Mouse (Mus musculus) sigmoid colon, adult 10 weeks (tissue): ENCODE measurements around the gene Olfr1105. TPM values are rescaled to one million over a fixed set of nuclear protein-coding genes. Genes with fewer than 3 reads are reported as not detected.

Source experiments
- polyA plus RNA-seq: library from polyadenylated mRNA; stranded (reverse); fragments of 350-450 nt; fragmentation: Illumina TruSeq; extraction: RNeasy Lipid Tissue Mini Kit (QIAGEN cat#74804); gene quantifications from one replicate; pipeline ENCODE4 v1.2.3, GENCODE M21; 2014; ENCODE audit warnings: low read depth, low replicate concordance

Gene Olfr1105
- not detected for polyA plus RNA-seq

DNA sequence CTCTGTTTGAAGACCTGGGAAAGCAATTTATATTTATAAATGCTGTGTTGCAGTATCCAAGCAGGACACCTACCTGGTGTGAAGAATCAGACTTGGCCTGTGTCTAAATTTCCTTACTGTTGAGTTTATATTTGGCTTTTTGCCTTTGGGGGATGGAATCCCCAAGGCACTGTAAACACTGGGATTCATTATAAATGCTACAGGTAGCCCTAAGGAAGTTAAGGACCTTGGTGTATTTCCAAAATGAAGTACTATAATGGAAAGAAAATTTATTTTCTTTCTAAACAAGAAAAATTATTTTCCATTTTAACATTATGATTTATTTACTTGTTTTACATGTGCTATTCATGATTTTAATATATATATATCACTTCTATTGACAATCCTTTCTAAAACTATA lies at the start of gene Olfr1105:
Gene Olfr1105 (minus strand): TSS at position 101 of the 400 bp plus-strand sequence.

DNA sequence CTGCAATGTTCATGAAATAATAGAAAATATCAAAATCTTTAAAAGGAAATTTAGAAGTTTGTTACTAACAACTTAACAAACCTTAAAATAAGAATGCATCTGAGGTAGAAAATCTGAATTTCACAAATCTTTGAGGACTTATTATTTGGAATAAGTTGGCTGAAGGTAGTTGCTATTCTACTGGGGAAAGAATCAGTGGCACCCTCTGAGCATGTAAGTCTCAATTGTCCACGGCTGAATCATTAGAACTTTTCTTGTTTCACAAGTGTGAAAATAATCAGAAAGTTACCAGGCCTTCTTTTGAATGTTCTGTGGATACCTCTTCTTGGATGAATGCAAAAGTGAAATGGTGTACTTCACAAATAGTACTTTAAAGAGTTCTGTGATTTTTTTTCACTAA lies 39.4 kb upstream of the Olfr1105 start, which contains the start of gene Olfr1107:
Gene Olfr1107 (minus strand): TSS at position 101 of the 400 bp plus-strand sequence.

DNA sequence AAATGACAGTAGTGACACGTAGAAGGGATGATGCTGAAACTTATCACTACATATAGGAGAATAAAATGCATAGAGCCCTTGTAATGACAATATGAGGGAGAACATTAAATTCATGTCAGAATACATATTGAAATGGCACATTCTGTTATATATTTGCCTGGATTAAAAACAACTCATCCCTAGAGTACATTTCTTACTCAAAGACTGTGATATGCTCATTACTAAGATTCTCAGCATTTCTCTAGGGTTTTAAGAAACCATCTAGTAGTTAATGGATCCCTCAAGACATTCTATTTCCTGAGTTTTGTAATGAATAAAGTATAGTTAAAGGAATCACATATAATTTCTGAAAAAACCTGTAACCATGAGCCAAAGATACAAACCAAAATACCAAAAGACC lies 15.8 kb upstream of the Olfr1105 start, which contains the start of gene Olfr1106:
Gene Olfr1106 (minus strand): TSS at position 101 of the 400 bp plus-strand sequence.

DNA sequence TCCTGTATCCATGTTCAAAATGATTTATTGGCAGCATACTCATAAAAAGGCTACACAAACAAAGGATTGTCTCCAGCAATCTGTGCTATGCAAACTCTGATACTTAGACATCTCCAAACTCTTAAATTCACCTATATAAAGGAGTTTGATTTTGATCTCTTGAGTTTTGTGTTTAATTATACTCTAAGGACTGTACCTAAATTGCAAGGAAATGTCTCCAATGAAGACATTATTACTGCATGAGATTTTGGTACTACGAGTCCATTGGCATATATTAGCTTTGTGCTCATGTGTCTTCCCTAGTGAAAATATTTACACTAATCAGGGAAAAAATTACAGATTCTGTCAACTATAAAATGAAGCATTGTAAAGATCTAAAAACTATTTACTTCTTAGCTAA lies 9.4 kb downstream of the Olfr1105 start, which contains the start of gene Olfr1104:
Gene Olfr1104 (minus strand): TSS at position 101 of the 400 bp plus-strand sequence.

DNA sequence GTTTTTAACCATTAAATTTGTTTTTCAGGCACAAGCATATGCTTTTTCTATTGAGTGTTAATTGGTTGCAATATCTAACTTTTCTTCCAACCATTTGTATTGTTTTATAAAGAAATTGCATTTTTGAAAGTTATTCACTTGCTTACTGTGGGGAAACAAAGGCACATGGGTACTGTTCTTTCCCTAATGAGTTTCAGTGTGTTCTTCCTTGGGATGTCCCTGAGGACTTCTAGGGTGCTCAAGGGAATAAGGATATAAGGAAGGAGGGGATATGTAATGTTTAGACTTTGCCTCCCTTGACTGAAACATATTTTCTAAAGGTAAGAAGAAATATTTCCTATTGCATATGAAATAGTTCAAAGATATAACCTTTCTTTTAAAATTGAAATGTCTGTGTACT lies 38.2 kb downstream of the Olfr1105 start, which contains the start of gene Olfr1102:
Gene Olfr1102 (plus strand): TSS at position 301 of the 400 bp plus-strand sequence.

DNA sequence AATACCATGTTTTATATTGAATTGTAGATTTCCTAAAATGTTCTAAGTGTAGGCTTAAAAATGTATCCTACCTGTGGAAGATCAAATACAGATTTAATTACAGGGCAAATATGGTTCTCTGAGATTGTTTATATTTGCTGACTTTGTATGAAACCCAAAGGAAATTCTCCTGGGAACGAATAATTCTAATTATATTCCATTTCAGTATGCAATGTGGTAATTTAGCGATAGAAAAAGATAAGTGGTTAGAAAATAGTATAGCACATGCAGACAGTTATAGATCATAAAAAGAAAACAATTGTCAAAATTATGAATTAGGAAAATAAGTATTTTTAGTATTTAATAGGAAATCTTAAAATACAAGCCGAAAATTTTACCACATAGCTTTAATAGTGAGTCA lies 45.2 kb downstream of the Olfr1105 start, which contains the start of gene Olfr1101:
Gene Olfr1101 (minus strand): TSS at position 101 of the 400 bp plus-strand sequence.

Other genes with a start within 250 kb of the Olfr1105 start
- gene Olfr141, start 226.5 kb downstream of the Olfr1105 start, polyA plus RNA-seq: not detected
- not detected for gene Olfr1094, start 211.9 kb downstream of the Olfr1105 start, polyA plus RNA-seq
- not detected for gene Olfr1095, start 184.8 kb downstream of the Olfr1105 start, polyA plus RNA-seq
- not detected for gene Gm13723, start 161.7 kb downstream of the Olfr1105 start, polyA plus RNA-seq
- gene Olfr1097, start 144.3 kb downstream of the Olfr1105 start, polyA plus RNA-seq: not detected
- not detected for gene Olfr1098, start 112.0 kb downstream of the Olfr1105 start, polyA plus RNA-seq
- gene Olfr1099, start 75.8 kb downstream of the Olfr1105 start, polyA plus RNA-seq: not detected
- not detected for gene Olfr1100, start 56.6 kb downstream of the Olfr1105 start, polyA plus RNA-seq
- gene Olfr1101, start 45.3 kb downstream of the Olfr1105 start, polyA plus RNA-seq: not detected
- not detected for gene Olfr1102, start 38.1 kb downstream of the Olfr1105 start, polyA plus RNA-seq
- not detected for gene Olfr1104, start 9.5 kb downstream of the Olfr1105 start, polyA plus RNA-seq
- not detected for gene Olfr1106, start 15.7 kb upstream of the Olfr1105 start, polyA plus RNA-seq
- gene Olfr1107, start 39.3 kb upstream of the Olfr1105 start, polyA plus RNA-seq: not detected
- gene Olfr1109, start 59.5 kb upstream of the Olfr1105 start, polyA plus RNA-seq: not detected
- not detected for gene Olfr259, start 78.0 kb upstream of the Olfr1105 start, polyA plus RNA-seq
- not detected for gene Olfr1110, start 103.8 kb upstream of the Olfr1105 start, polyA plus RNA-seq
- gene Olfr1111, start 116.1 kb upstream of the Olfr1105 start, polyA plus RNA-seq: not detected
- not detected for gene Olfr1112, start 151.3 kb upstream of the Olfr1105 start, polyA plus RNA-seq
- not detected for gene Olfr1113, start 172.4 kb upstream of the Olfr1105 start, polyA plus RNA-seq
- not detected for gene Olfr1115, start 211.5 kb upstream of the Olfr1105 start, polyA plus RNA-seq
- gene Olfr1116, start 231.0 kb upstream of the Olfr1105 start, polyA plus RNA-seq: not detected